Mouse (Mus musculus) cerebellum, postnatal 25 days (tissue): ENCODE results near the gene Ttll10.

ENCODE experiments used
- DNase-seq, 2 experiments: peaks; one replicate each; pipeline ENCODE4 v3.0.0; 2021; ENCODE audit warnings: mixed read lengths in 2 of 2

The Ttll10 gene

GRCm38 (mm10) chr4:156065156-156065894, 6.1 kb upstream of the Ttll10 start:
- DNase-seq = no peak

- DNase-seq = no peak
Measured at GRCm38 (mm10) chr4:156064510-156064897, 5.3 kb upstream of the Ttll10 start.

- DNase-seq = no peak
Measured at GRCm38 (mm10) chr4:156063861-156064509, 4.8 kb upstream of the Ttll10 start.

- no peak for DNase-seq
Measured at GRCm38 (mm10) chr4:156059713-156060112, 499 bp upstream of the Ttll10 start.

GRCm38 (mm10) chr4:156058826-156059225, 388 bp downstream of the Ttll10 start:
- DNase-seq = no peak

- no peak for DNase-seq
Measured at GRCm38 (mm10) chr4:156057702-156058101, 1.5 kb downstream of the Ttll10 start.

GRCm38 (mm10) chr4:156055173-156055572, 4.0 kb downstream of the Ttll10 start:
- no peak for DNase-seq

- no peak for DNase-seq
Measured at GRCm38 (mm10) chr4:156054606-156055005, 4.6 kb downstream of the Ttll10 start.

- DNase-seq = no peak
Measured at GRCm38 (mm10) chr4:156054130-156054529, 5.1 kb downstream of the Ttll10 start.

- no peak for DNase-seq
Measured at GRCm38 (mm10) chr4:156053113-156053512, 6.1 kb downstream of the Ttll10 start.

- no peak for DNase-seq
Measured at GRCm38 (mm10) chr4:156050391-156050980, 8.7 kb downstream of the Ttll10 start.

GRCm38 (mm10) chr4:156049779-156050178, 9.4 kb downstream of the Ttll10 start:
- no peak for DNase-seq

- DNase-seq = no peak
Measured at GRCm38 (mm10) chr4:156044754-156045153, 14.5 kb downstream of the Ttll10 start.

GRCm38 (mm10) chr4:156034901-156035300, 24.3 kb downstream of the Ttll10 start:
- no peak for DNase-seq

- DNase-seq = no peak
Measured at GRCm38 (mm10) chr4:156034301-156034700, 24.9 kb downstream of the Ttll10 start.

- peak; percentile 42 to 68 for DNase-seq
Measured at GRCm38 (mm10) chr4:156033476-156034119, 25.6 kb downstream of the Ttll10 start.

- DNase-seq = no peak
Measured at GRCm38 (mm10) chr4:156032856-156033255, 26.4 kb downstream of the Ttll10 start.

- DNase-seq = peak; percentile 89
Measured at GRCm38 (mm10) chr4:156031593-156032391, 27.4 kb downstream of the Ttll10 start.

GRCm38 (mm10) chr4:156031255-156031592, 28.0 kb downstream of the Ttll10 start:
- no peak for DNase-seq

GRCm38 (mm10) chr4:156030651-156031118, 28.5 kb downstream of the Ttll10 start:
- DNase-seq = peak; percentile 26 to 33

- DNase-seq = no peak
Measured at GRCm38 (mm10) chr4:156028580-156028979, 30.6 kb downstream of the Ttll10 start.

GRCm38 (mm10) chr4:156026013-156026412, 33.2 kb downstream of the Ttll10 start, which contains the start of gene Tnfrsf18:
Tnfrsf18 (plus strand) TSS chr4:156026164.
- peak; percentile 30 to 55 for DNase-seq
